Mouse (Mus musculus) thymus, postnatal 4 days (tissue): ENCODE results near the gene Ntmt1.

Experiments used
- DNase-seq: peaks from one replicate; pipeline ENCODE4 v3.0.0; 2021

The Ntmt1 gene

GRCm38 (mm10) chr2:30784078-30784994 is 23.3 kb upstream of the Ntmt1 start:
- peak; percentile 85 for DNase-seq

GRCm38 (mm10) chr2:30787466-30787865 is 20.2 kb upstream of the Ntmt1 start:
- no peak for DNase-seq

GRCm38 (mm10) chr2:30792061-30792460 is 15.6 kb upstream of the Ntmt1 start:
- no peak for DNase-seq

- DNase-seq, result peak; percentile 96
Measured at GRCm38 (mm10) chr2:30794179-30795108, 13.2 kb upstream of the Ntmt1 start.

- DNase-seq, result no peak
Measured at GRCm38 (mm10) chr2:30795271-30795888, 12.2 kb upstream of the Ntmt1 start.

- DNase-seq, result no peak
Measured at GRCm38 (mm10) chr2:30795889-30796275, 11.7 kb upstream of the Ntmt1 start.

GRCm38 (mm10) chr2:30796382-30796781 is 11.2 kb upstream of the Ntmt1 start:
- peak; percentile 81 for DNase-seq

GRCm38 (mm10) chr2:30799456-30799855 is 8.2 kb upstream of the Ntmt1 start:
- no peak for DNase-seq

- DNase-seq, result no peak
Measured at GRCm38 (mm10) chr2:30800671-30801066, 7.0 kb upstream of the Ntmt1 start.

- DNase-seq, result peak; percentile 62
Measured at GRCm38 (mm10) chr2:30801067-30801852, 6.4 kb upstream of the Ntmt1 start.

- no peak for DNase-seq
Measured at GRCm38 (mm10) chr2:30803604-30804003, 4.0 kb upstream of the Ntmt1 start, which contains the start of gene 1700001O22Rik. Gene 1700001O22Rik (minus strand): TSS chr2:30803661.

- no peak for DNase-seq
Measured at GRCm38 (mm10) chr2:30805983-30806382, 1.6 kb upstream of the Ntmt1 start.

- no peak for DNase-seq
Measured at GRCm38 (mm10) chr2:30807147-30807647, 429 bp upstream of the Ntmt1 start.

GRCm38 (mm10) chr2:30808296-30808655 is 650 bp downstream of the Ntmt1 start:
- no peak for DNase-seq

GRCm38 (mm10) chr2:30809503-30809902 is 1.9 kb downstream of the Ntmt1 start:
- DNase-seq, result no peak

GRCm38 (mm10) chr2:30810573-30810972 is 2.9 kb downstream of the Ntmt1 start:
- DNase-seq, result no peak

GRCm38 (mm10) chr2:30816383-30816782 is 8.8 kb downstream of the Ntmt1 start:
- no peak for DNase-seq

- DNase-seq, result no peak
Measured at GRCm38 (mm10) chr2:30819873-30820272, 12.2 kb downstream of the Ntmt1 start.

GRCm38 (mm10) chr2:30821073-30821472 is 13.4 kb downstream of the Ntmt1 start:
- no peak for DNase-seq

- DNase-seq, result no peak
Measured at GRCm38 (mm10) chr2:30822460-30822859, 14.8 kb downstream of the Ntmt1 start.

GRCm38 (mm10) chr2:30823385-30824153 is 15.9 kb downstream of the Ntmt1 start:
- DNase-seq, result no peak
